In the genomic region with DNA sequence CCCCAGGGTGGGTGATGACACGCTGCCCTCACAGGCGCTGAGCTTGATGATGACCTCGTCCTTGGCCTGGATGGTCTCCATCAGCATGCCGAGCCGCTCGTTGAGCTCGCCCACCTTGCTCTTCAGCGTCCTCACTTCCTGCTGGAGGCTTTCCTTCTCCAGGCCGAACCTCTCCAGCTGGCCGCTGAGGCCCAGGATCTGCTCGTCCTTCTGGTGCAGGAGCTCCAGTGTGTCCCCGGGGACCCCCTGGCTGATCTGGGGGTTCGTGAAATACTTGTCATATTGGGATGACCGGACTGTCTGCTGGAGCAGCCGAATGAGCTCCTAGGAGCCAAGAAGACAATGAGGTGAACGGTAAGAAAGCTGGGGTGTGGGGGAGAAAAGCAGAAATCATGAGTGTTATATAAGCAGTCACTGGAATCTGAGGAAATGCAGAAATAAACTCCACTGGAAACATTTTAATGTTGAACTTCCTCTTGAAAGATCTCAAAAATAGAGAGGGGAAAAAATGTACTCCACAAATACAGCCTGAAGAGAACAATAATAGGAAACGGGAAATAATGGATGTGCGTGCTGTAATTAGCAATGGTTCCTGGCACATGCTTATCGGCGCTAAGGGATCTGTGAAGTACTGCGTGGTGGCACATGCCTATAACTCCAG, we compare ENCODE assay signal across 8 mouse cellular contexts. TPM values are rescaled to one million over a fixed set of nuclear protein-coding genes. Genes with fewer than 3 reads are reported as not detected.
DNase-seq lines count a peak whose midpoint lies in the region; ATAC-seq and TF ChIP-seq lines count a peak whose summit lies in the region.

No protein-coding gene starts in this region.

- no peak overlapping the region for H3K4me2 ChIP-seq in intestine, embryonic 16.5 days (ENCODE audit: low read depth, low read length)
- H3K4me2 ChIP-seq in intestine, embryonic 15.5 days (replicated peaks): no peak overlapping the region
- 0 out of 2 replicates have a peak overlapping the region, but pooled peaks have one; percentile 10 for H3K4me2 ChIP-seq in kidney, embryonic 16.5 days (replicated peaks; ENCODE audit: low read depth, low read length)

- H3K9me3 ChIP-seq in intestine, embryonic 16.5 days (ENCODE audit: control insufficient read depth, low read length): no peaks in the 10 kb centered on the region
- no peaks in the 10 kb centered on the region for H3K9me3 ChIP-seq in intestine, embryonic 15.5 days
- no peaks in the 10 kb centered on the region for H3K9me3 ChIP-seq in kidney, embryonic 16.5 days (ENCODE audit: low read length)
- H3K9me3 ChIP-seq in forebrain, embryonic 10.5 days: no peaks in the 10 kb centered on the region

- no peak for TF ChIP-seq EP300 in heart, adult 2 months (IDR thresholded peaks at IDR 0.05; ENCODE audit: insufficient read depth, low read depth, low read length)

- H3K27me3 ChIP-seq in intestine, embryonic 16.5 days (replicated peaks; ENCODE audit: control insufficient read depth, insufficient read depth, low read length): no peaks in the 10 kb centered on the region
- H3K27me3 ChIP-seq in intestine, embryonic 15.5 days (replicated peaks): no peaks in the 10 kb centered on the region
- no peaks in the 10 kb centered on the region for H3K27me3 ChIP-seq in heart, adult 2 months (ENCODE audit: control insufficient read depth, insufficient read depth, low read length)
- no peaks in the 10 kb centered on the region for H3K27me3 ChIP-seq in kidney, embryonic 16.5 days (ENCODE audit: insufficient read depth, low read length)
- no peaks in the 10 kb centered on the region for H3K27me3 ChIP-seq in forebrain, embryonic 10.5 days (ENCODE audit: poor library complexity, severe bottlenecking)

- no peaks in the 10 kb centered on the region for H3K79me2 ChIP-seq in heart, adult 2 months (replicated peaks; ENCODE audit: control insufficient read depth, insufficient read depth, low read length)

- DNase-seq in heart, adult 2 months: peak; percentile 56 to 63
- peak; percentile 75 for DNase-seq in lung, postnatal 36 days
- no peak for DNase-seq in yolk sac, embryonic 10.5 days (ENCODE audit: low spot score)
- DNase-seq in ovary, postnatal 10 days (ENCODE audit: low spot score): no peak
- DNase-seq in forebrain, embryonic 10.5 days (ENCODE audit: extremely low spot score, low spot score): no peak

- H3K9ac ChIP-seq in intestine, embryonic 16.5 days (ENCODE audit: low read depth, low read length): no peak overlapping the region
- no peak overlapping the region for H3K9ac ChIP-seq in intestine, embryonic 15.5 days
- peak overlapping the region; percentile 39 for H3K9ac ChIP-seq in heart, adult 2 months (ENCODE audit: low read depth, low read length)
- no peak overlapping the region for H3K9ac ChIP-seq in kidney, embryonic 16.5 days (replicated peaks; ENCODE audit: low read length)

- intact Hi-C loops in heart, adult 2 months (cut with DNase I): loop anchor here (1.0 to 5.0 kb wide), 3 partner anchors 19 to 41 kb away; no protein-coding TSS in a partner anchor

- no peaks in the 10 kb centered on the region for H3K4me1 ChIP-seq in intestine, embryonic 16.5 days (ENCODE audit: control insufficient read depth, insufficient read depth, low read length)
- H3K4me1 ChIP-seq in intestine, embryonic 15.5 days (replicated peaks): no peaks in the 10 kb centered on the region
- H3K4me1 ChIP-seq in heart, adult 2 months (ENCODE audit: control insufficient read depth, insufficient read depth, low read length): peaks cover 10% of the 10 kb centered on the region
- no peaks in the 10 kb centered on the region for H3K4me1 ChIP-seq in kidney, embryonic 16.5 days (ENCODE audit: insufficient read depth, low read length)
- H3K4me1 ChIP-seq in forebrain, embryonic 10.5 days: no peaks in the 10 kb centered on the region

- peak; percentile 43 for ATAC-seq in intestine, embryonic 16.5 days
- ATAC-seq in intestine, embryonic 15.5 days: no peak
- peak; percentile 60 for ATAC-seq in kidney, embryonic 16.5 days (ENCODE audit: low FRiP score, low TSS enrichment)

- WGBS in intestine, embryonic 16.5 days: 83% methylated on average over 21 of the region's 21 CpGs
- 80% methylated on average over 21 of the region's 21 CpGs for WGBS in intestine, embryonic 15.5 days
- 31% methylated on average over 21 of the region's 21 CpGs for WGBS in heart, adult 2 months
- WGBS in kidney, embryonic 16.5 days: 78% methylated on average over 21 of the region's 21 CpGs
- 93% methylated on average over 21 of the region's 21 CpGs for WGBS in forebrain, embryonic 10.5 days

- no peak for TF ChIP-seq CTCF in heart, adult 2 months (IDR thresholded peaks at IDR 0.05)

- no peak overlapping the region for H3K4me3 ChIP-seq in intestine, embryonic 16.5 days (ENCODE audit: low read length)
- H3K4me3 ChIP-seq in intestine, embryonic 15.5 days (replicated peaks): no peak overlapping the region
- H3K4me3 ChIP-seq in heart, adult 2 months: peak overlapping the region; percentile 43
- no peak overlapping the region for H3K4me3 ChIP-seq in kidney, embryonic 16.5 days (ENCODE audit: low read length)
- H3K4me3 ChIP-seq in forebrain, embryonic 10.5 days: no peak overlapping the region

- 0 out of 2 replicates have a peak overlapping the region, but pooled peaks have one; percentile 38 for H3K27ac ChIP-seq in intestine, embryonic 16.5 days (ENCODE audit: low read length)
- no peak overlapping the region for H3K27ac ChIP-seq in intestine, embryonic 15.5 days
- peak overlapping the region; percentile 95 for H3K27ac ChIP-seq in heart, adult 2 months
- H3K27ac ChIP-seq in kidney, embryonic 16.5 days (ENCODE audit: low read length): peak overlapping the region; percentile 78
- no peak overlapping the region for H3K27ac ChIP-seq in forebrain, embryonic 10.5 days

- TF ChIP-seq POLR2A in heart, adult 2 months (IDR thresholded peaks at IDR 0.05; ENCODE audit: insufficient read depth, low read depth, low read length): no peak

- H3K36me3 ChIP-seq in intestine, embryonic 16.5 days (ENCODE audit: control insufficient read depth, insufficient read depth, low read length): peaks cover 3% of the 10 kb centered on the region; the same call in 1 of the 2 replicates
- H3K36me3 ChIP-seq in intestine, embryonic 15.5 days: peaks cover 13% of the 10 kb centered on the region
- peaks cover 2% of the 10 kb centered on the region for H3K36me3 ChIP-seq in heart, adult 2 months (ENCODE audit: control insufficient read depth, insufficient read depth, low read length)
- H3K36me3 ChIP-seq in kidney, embryonic 16.5 days (ENCODE audit: insufficient read depth, low read length): peaks cover 21% of the 10 kb centered on the region
- H3K36me3 ChIP-seq in forebrain, embryonic 10.5 days (replicated peaks): peaks cover 39% of the 10 kb centered on the region

RNA-seq across cellular contexts. Expression of a gene that starts 44.4 kb away (rescaled TPM):
- 9.3 and 11.0 TPM in 2 replicates for polyA plus RNA-seq in intestine, embryonic 16.5 days (2015; fragmentation: Nextera tagmentation; extraction: Ambion mirVana)
- 14.6 and 14.9 TPM in 2 replicates for polyA plus RNA-seq in intestine, embryonic 15.5 days (2015; fragmentation: Nextera tagmentation; extraction: Ambion mirVana)
- 10 to 100 TPM in 1 of 2 experiments, 1 to 10 TPM in 1; 9.6 to 10.1 TPM for total RNA-seq in heart, adult 2 months (2021)
- 10.3 and 14.6 TPM in 2 replicates for polyA plus RNA-seq in heart, adult 2 months (2012; rRNA removed)
- 12.8 and 12.9 TPM in 2 replicates for polyA plus RNA-seq in kidney, embryonic 16.5 days (2015; fragmentation: Nextera tagmentation; extraction: Ambion mirVana)
- polyA plus RNA-seq in forebrain, embryonic 10.5 days (2016; fragmentation: Nextera tagmentation; extraction: Ambion mirVana): 7.8 and 8.0 TPM in 2 replicates

Comparison
In these comparisons a context has a peak if more than half of its experiments do, and no peak if none do; other contexts are left out.
1. H3K27ac ChIP-seq: peak in intestine, embryonic 16.5 days (single experiment), heart, adult 2 months (single experiment) and kidney, embryonic 16.5 days (single experiment); none in intestine, embryonic 15.5 days (single experiment) and forebrain, embryonic 10.5 days (single experiment).
2. DNase-seq: peak in heart, adult 2 months (2 of 2) and lung, postnatal 36 days (single experiment); none in yolk sac, embryonic 10.5 days (single experiment), ovary, postnatal 10 days (single experiment) and forebrain, embryonic 10.5 days (single experiment).